Mouse (Mus musculus) heart, adult 11 months (tissue): ENCODE results near the gene Adm.
A peak's percentile ranks its signal among the peaks of the same experiment; 100 is the strongest.

ENCODE experiments used
- DNase-seq: peaks from one replicate; pipeline ENCODE4 v3.0.0; 2022

Adm gene

GRCm38 (mm10) chr7:110668247-110668646 is 40.8 kb downstream of the Adm start:
- peak; percentile 98 for DNase-seq

GRCm38 (mm10) chr7:110668756-110669155 is 41.3 kb downstream of the Adm start:
- peak; percentile 98 for DNase-seq

GRCm38 (mm10) chr7:110671121-110671680 is 43.7 kb downstream of the Adm start:
- peak; percentile 88 for DNase-seq
